Mouse (Mus musculus): ENCODE results near the gene Usp53.

- no peak for TF ChIP-seq POLR2A (IDR thresholded peaks at IDR 0.05; ENCODE audit: control insufficient read depth, low read depth, low read length)
- no peak for TF ChIP-seq CTCF (IDR thresholded peaks at IDR 0.05; ENCODE audit: control insufficient read depth, insufficient read depth, insufficient replicate concordance, low read depth, low read length)
Measured at GRCm38 (mm10) chr3:122983849-122984248, 461 bp downstream of the Usp53 start.
